Mouse (Mus musculus): ENCODE data around the gene Klhl18. TPM values are rescaled to one million over a fixed set of nuclear protein-coding genes. Genes with fewer than 3 reads are reported as not detected.

The Klhl18 gene
- polyA plus RNA-seq, 1 experiment from 2014 or later, result 3.5 TPM

Other genes starting within 250 kb of the Klhl18 start
- gene Cspg5, start 232.9 kb downstream of the Klhl18 start, polyA plus RNA-seq (2015; fragmentation: Nextera tagmentation; extraction: Ambion mirVana), result 0.12 and 0.26 TPM in 2 replicates
- gene Elp6, start 171.5 kb downstream of the Klhl18 start, polyA plus RNA-seq (2015; fragmentation: Nextera tagmentation; extraction: Ambion mirVana), result 20.5 and 20.9 TPM in 2 replicates
- 33.5 and 33.9 TPM in 2 replicates for gene Scap, start 143.4 kb downstream of the Klhl18 start, polyA plus RNA-seq (2015; fragmentation: Nextera tagmentation; extraction: Ambion mirVana)
- 7.6 and 8.9 TPM in 2 replicates for gene Ptpn23, start 68.5 kb downstream of the Klhl18 start, polyA plus RNA-seq (2015; fragmentation: Nextera tagmentation; extraction: Ambion mirVana)
- 2.9 and 7.4 TPM in 2 replicates for gene Ngp, start 56.9 kb downstream of the Klhl18 start, polyA plus RNA-seq (2015; fragmentation: Nextera tagmentation; extraction: Ambion mirVana)
- gene Kif9, start 264 bp upstream of the Klhl18 start, polyA plus RNA-seq (2015; fragmentation: Nextera tagmentation; extraction: Ambion mirVana), result 1.2 and 1.4 TPM in 2 replicates
- gene Setd2, start 55.9 kb upstream of the Klhl18 start, polyA plus RNA-seq (2015; fragmentation: Nextera tagmentation; extraction: Ambion mirVana), result 27.2 and 35.5 TPM in 2 replicates
- gene Nradd, start 147.8 kb upstream of the Klhl18 start, polyA plus RNA-seq (2015; fragmentation: Nextera tagmentation; extraction: Ambion mirVana), result 4.3 and 5.3 TPM in 2 replicates
- gene Nbeal2, start 177.5 kb upstream of the Klhl18 start, polyA plus RNA-seq (2015; fragmentation: Nextera tagmentation; extraction: Ambion mirVana), result 15.7 and 19.1 TPM in 2 replicates
- 210 and 226 TPM in 2 replicates for gene Ccdc12, start 179.8 kb upstream of the Klhl18 start, polyA plus RNA-seq (2015; fragmentation: Nextera tagmentation; extraction: Ambion mirVana)